Mouse (Mus musculus): Measurements from ENCODE around the gene Macrod1.

DNA sequence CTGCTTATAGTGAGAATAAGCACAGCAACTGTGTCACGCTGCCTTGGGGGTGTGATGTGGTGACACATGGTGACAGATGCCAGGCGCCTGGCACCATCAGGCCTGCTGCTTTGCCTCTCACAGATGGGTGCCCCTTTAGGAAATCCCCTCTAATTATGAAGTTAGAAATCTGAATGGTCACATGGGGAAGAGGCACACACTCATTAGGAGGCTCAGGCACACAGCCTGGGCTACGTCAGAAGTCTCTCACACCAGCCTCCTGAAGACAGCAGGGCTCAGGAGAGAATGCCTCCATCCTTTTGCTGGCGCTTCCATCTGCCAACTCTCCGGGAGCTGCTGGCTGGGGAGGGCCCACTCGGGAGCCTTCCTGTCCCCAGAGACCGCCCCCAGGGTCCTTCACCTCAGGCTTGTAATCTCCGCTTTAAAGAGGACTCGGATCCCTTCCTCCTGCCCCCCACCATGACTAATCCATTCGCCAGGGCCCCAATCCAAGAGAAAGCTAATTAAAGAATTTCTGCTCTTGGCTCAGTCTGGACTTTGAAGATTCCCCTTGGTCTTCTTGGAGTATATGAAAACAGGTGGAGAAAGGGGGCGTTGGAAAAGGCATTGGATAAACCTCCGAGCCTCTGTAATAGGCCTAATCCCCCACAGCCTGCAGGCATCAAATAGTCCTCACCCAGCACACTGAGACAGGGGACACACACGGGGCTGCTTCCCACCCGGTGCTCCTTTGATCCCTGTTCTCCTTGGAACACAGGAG lies 26.6 kb downstream of the Macrod1 start:
- TF ChIP-seq POLR2A (IDR thresholded peaks at IDR 0.05; ENCODE audit: borderline replicate concordance, extremely low read depth, insufficient read depth, insufficient read length, poor library complexity, severe bottlenecking) = no peak
- no peak for TF ChIP-seq CTCF (IDR thresholded peaks at IDR 0.05; ENCODE audit: borderline replicate concordance, extremely low read depth, insufficient read depth, insufficient read length)

Data from brain, embryonic 14.5 days (tissue).